Mouse (Mus musculus): ENCODE data around the gene Tmem121b.

Tmem121b gene

GRCm38 (mm10) chr6:120466609-120467329, 26.8 kb downstream of the Tmem121b start:
- no peak for ATAC-seq (ENCODE audit: insufficient number of reproducible peaks, low FRiP score, low TSS enrichment)

- ATAC-seq (ENCODE audit: insufficient number of reproducible peaks, low FRiP score, low TSS enrichment), result no peak
Observed at GRCm38 (mm10) chr6:120465393-120465792, 28.2 kb downstream of the Tmem121b start.

GRCm38 (mm10) chr6:120464406-120464939, 29.1 kb downstream of the Tmem121b start:
- no peak for ATAC-seq (ENCODE audit: insufficient number of reproducible peaks, low FRiP score, low TSS enrichment)

- ATAC-seq (ENCODE audit: insufficient number of reproducible peaks, low FRiP score, low TSS enrichment), result no peak
Observed at GRCm38 (mm10) chr6:120463884-120464283, 29.7 kb downstream of the Tmem121b start.

- 0 out of 2 replicates have a peak, but pooled peaks have one; percentile 31 for ATAC-seq (ENCODE audit: insufficient number of reproducible peaks, low FRiP score, low TSS enrichment)
Observed at GRCm38 (mm10) chr6:120463086-120463871, 30.3 kb downstream of the Tmem121b start, which contains the start of gene Il17ra. Il17ra (plus strand) TSS chr6:120463247.

GRCm38 (mm10) chr6:120462251-120462650, 31.4 kb downstream of the Tmem121b start:
- ATAC-seq (ENCODE audit: insufficient number of reproducible peaks, low FRiP score, low TSS enrichment), result no peak

GRCm38 (mm10) chr6:120461217-120461616, 32.4 kb downstream of the Tmem121b start:
- ATAC-seq (ENCODE audit: insufficient number of reproducible peaks, low FRiP score, low TSS enrichment), result no peak

- ATAC-seq (ENCODE audit: insufficient number of reproducible peaks, low FRiP score, low TSS enrichment), result no peak
Observed at GRCm38 (mm10) chr6:120457751-120458150, 35.9 kb downstream of the Tmem121b start.

- no peak for ATAC-seq (ENCODE audit: insufficient number of reproducible peaks, low FRiP score, low TSS enrichment)
Observed at GRCm38 (mm10) chr6:120457074-120457473, 36.5 kb downstream of the Tmem121b start.

- no peak for ATAC-seq (ENCODE audit: insufficient number of reproducible peaks, low FRiP score, low TSS enrichment)
Observed at GRCm38 (mm10) chr6:120454627-120455077, 39.0 kb downstream of the Tmem121b start.

- ATAC-seq (ENCODE audit: insufficient number of reproducible peaks, low FRiP score, low TSS enrichment), result no peak
Observed at GRCm38 (mm10) chr6:120453556-120453955, 40.1 kb downstream of the Tmem121b start.

GRCm38 (mm10) chr6:120453103-120453445, 40.5 kb downstream of the Tmem121b start:
- no peak for ATAC-seq (ENCODE audit: insufficient number of reproducible peaks, low FRiP score, low TSS enrichment)

GRCm38 (mm10) chr6:120452384-120453102, 41.1 kb downstream of the Tmem121b start:
- ATAC-seq (ENCODE audit: insufficient number of reproducible peaks, low FRiP score, low TSS enrichment), result no peak

GRCm38 (mm10) chr6:120450208-120450607, 43.4 kb downstream of the Tmem121b start:
- ATAC-seq (ENCODE audit: insufficient number of reproducible peaks, low FRiP score, low TSS enrichment), result no peak

GRCm38 (mm10) chr6:120443363-120444355, 49.9 kb downstream of the Tmem121b start:
- ATAC-seq (ENCODE audit: insufficient number of reproducible peaks, low FRiP score, low TSS enrichment), result no peak

GRCm38 (mm10) chr6:120442171-120442749, 51.3 kb downstream of the Tmem121b start:
- no peak for ATAC-seq (ENCODE audit: insufficient number of reproducible peaks, low FRiP score, low TSS enrichment)

Data from cerebellum, adult (tissue).